Mouse (Mus musculus) megakaryocyte, embryonic 14.5 days (primary cell): ENCODE measurements around the gene Spi1.

Experiments used
- FLI1 ChIP-seq: IDR thresholded peaks from 2 replicates; pipeline ENCODE4 v1.6.1; 2012; ENCODE audit warnings: low read length, inconsistent platforms, mixed read lengths
- GATA1 ChIP-seq: IDR thresholded peaks from 3 replicates; pipeline ENCODE4 v1.6.1; 2012; ENCODE audit warnings: mixed read lengths, low read length, inconsistent platforms, borderline replicate concordance

DNA sequence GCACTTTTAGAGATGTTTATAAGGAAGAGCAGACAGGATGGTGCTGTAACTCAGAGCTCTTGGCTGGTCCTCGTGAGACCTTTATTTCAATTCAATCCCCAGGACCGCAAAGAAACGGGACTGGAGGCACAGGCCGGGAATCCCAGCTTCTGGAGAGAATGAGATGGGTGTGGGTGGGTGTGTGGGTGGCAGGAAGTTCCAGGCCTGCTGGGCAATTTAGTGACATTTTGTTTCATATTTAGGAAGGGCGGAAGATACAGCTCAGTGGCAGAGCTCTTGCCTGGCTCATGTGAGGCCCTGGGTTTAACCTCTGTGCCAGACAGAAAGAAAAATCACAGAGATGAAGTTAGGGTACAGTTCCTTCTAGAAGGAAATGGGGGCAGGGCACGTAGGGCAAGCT is 8.0 kb downstream of the Spi1 start:
- no peak for TF ChIP-seq GATA1
- no peak for TF ChIP-seq FLI1
